Mouse (Mus musculus) embryonic fibroblast, embryonic 13.5 days (primary cell): Measurements from ENCODE around the gene Nle1.
"Not testable (repeated sequence)": the region's sequence is repeated elsewhere in the genome, so short reads cannot be mapped to it uniquely, and the experiment has no call there.

ENCODE experiments used
- CTCF ChIP-seq: IDR thresholded peaks from 2 replicates; pipeline ENCODE4 v1.5.1; 2011; ENCODE audit warnings: mild to moderate bottlenecking, control low read depth, low read length, moderate library complexity, borderline replicate concordance; ENCODE audit not compliant: insufficient read depth
- POLR2A ChIP-seq: IDR thresholded peaks from 2 replicates; pipeline ENCODE4 v1.6.1; 2011; ENCODE audit warnings: low read depth, mild to moderate bottlenecking, control low read depth, low read length, moderate library complexity

GRCm38 (mm10) chr11:82931671-82932450, 23.6 kb upstream of the Nle1 start:
- TF ChIP-seq POLR2A, CTCF: not testable (repeated sequence)
